Mouse (Mus musculus) spleen, adult 2 months (tissue): Measurements from ENCODE around the gene Slco4c1.

Experiments used
- CTCF ChIP-seq: fragments of 200-500 bp; IDR thresholded peaks from 2 replicates; pipeline ENCODE4 v1.5.1; 2011; ENCODE audit warnings: mild to moderate bottlenecking, inconsistent platforms; ENCODE audit not compliant: insufficient read depth, insufficient read length, insufficient replicate concordance; ENCODE audit errors: extremely low read depth
- POLR2A ChIP-seq: fragments of 200-500 bp; IDR thresholded peaks from 2 replicates; pipeline ENCODE4 v1.6.1; 2011; ENCODE audit warnings: low read depth, low read length, inconsistent platforms

GRCm38 (mm10) chr1:96878572-96878971 lies 6.6 kb upstream of the Slco4c1 start:
- TF ChIP-seq CTCF (no peak), POLR2A (no peak)
